Mouse (Mus musculus) cerebellum, postnatal 36 days (tissue): ENCODE data around the gene Tctn3.
"Not testable (repeated sequence)": the region's sequence is repeated elsewhere in the genome, so short reads cannot be mapped to it uniquely, and the experiment has no call there.

Source experiments
- DNase-seq, 2 experiments: peaks; one replicate each; pipeline ENCODE4 v3.0.0; 2021 to 2022; ENCODE audit warnings: mixed read lengths in 2 of 2

Gene Tctn3

GRCm38 (mm10) chr19:40621616-40622015 is 9.6 kb upstream of the Tctn3 start:
- not testable (repeated sequence) for DNase-seq

- DNase-seq, result no peak
These were observed 4.0 kb upstream of the Tctn3 start for GRCm38 (mm10) chr19:40616021-40616420.

- DNase-seq, result no peak
These were observed 2.8 kb upstream of the Tctn3 start for GRCm38 (mm10) chr19:40614811-40615210.

GRCm38 (mm10) chr19:40607676-40608075 is 4.4 kb downstream of the Tctn3 start:
- no peak for DNase-seq

GRCm38 (mm10) chr19:40605189-40605588 is 6.8 kb downstream of the Tctn3 start:
- DNase-seq, result no peak

GRCm38 (mm10) chr19:40601870-40602269 is 10.2 kb downstream of the Tctn3 start:
- no peak for DNase-seq

- not testable (repeated sequence) for DNase-seq
These were observed 11.2 kb downstream of the Tctn3 start for GRCm38 (mm10) chr19:40600846-40601245.

- DNase-seq, result no peak
These were observed 16.2 kb downstream of the Tctn3 start for GRCm38 (mm10) chr19:40595831-40596230.

- DNase-seq, result no peak
These were observed 16.8 kb downstream of the Tctn3 start for GRCm38 (mm10) chr19:40595231-40595630.

- no peak for DNase-seq
These were observed 22.5 kb downstream of the Tctn3 start for GRCm38 (mm10) chr19:40589530-40589880.

- peak; percentile 83 to 84 for DNase-seq
These were observed 23.0 kb downstream of the Tctn3 start for GRCm38 (mm10) chr19:40588847-40589529.

- peak; percentile 94 to 95 for DNase-seq
These were observed 23.8 kb downstream of the Tctn3 start, which contains the start of gene Aldh18a1 for GRCm38 (mm10) chr19:40588293-40588654. TSS of gene Aldh18a1 (minus strand) at chr19:40588463.

GRCm38 (mm10) chr19:40587491-40588292 is 24.3 kb downstream of the Tctn3 start:
- DNase-seq, result no peak

- no peak for DNase-seq
These were observed 25.1 kb downstream of the Tctn3 start for GRCm38 (mm10) chr19:40586908-40587307.

GRCm38 (mm10) chr19:40581662-40582061 is 30.4 kb downstream of the Tctn3 start:
- DNase-seq, result no peak

- DNase-seq, result no peak
These were observed 31.1 kb downstream of the Tctn3 start for GRCm38 (mm10) chr19:40580902-40581301.

- peak; percentile 30 to 40 for DNase-seq
These were observed 36.6 kb downstream of the Tctn3 start for GRCm38 (mm10) chr19:40575438-40575837.

- no peak for DNase-seq
These were observed 41.3 kb downstream of the Tctn3 start for GRCm38 (mm10) chr19:40570726-40571125.

GRCm38 (mm10) chr19:40567616-40568015 is 44.4 kb downstream of the Tctn3 start:
- peak; percentile 39 to 43 for DNase-seq

- DNase-seq, result no peak
These were observed 48.0 kb downstream of the Tctn3 start for GRCm38 (mm10) chr19:40563880-40564645.

- not testable (repeated sequence) for DNase-seq
These were observed 50.5 kb downstream of the Tctn3 start for GRCm38 (mm10) chr19:40561521-40561920.

GRCm38 (mm10) chr19:40556029-40556428 is 56.0 kb downstream of the Tctn3 start:
- DNase-seq, result no peak

GRCm38 (mm10) chr19:40555136-40555535 is 56.9 kb downstream of the Tctn3 start:
- no peak for DNase-seq
